Mouse (Mus musculus): ENCODE measurements at regions not wholly inside any gene's neighbourhood (a gene's known extent, or its start where the extent isn't known, plus 50 kb on each side); places are given as distances from the start of the nearest gene placed in this dataset.

- DNase-seq (ENCODE audit: low spot score): peak; percentile 5
Measured at GRCm38 (mm10) chr13:48316747-48317146, 55.7 kb downstream of the Id4 start.

- no peak for DNase-seq (ENCODE audit: low spot score)
Measured at GRCm38 (mm10) chr13:48317457-48317856, 56.4 kb downstream of the Id4 start.

GRCm38 (mm10) chr13:48319001-48319400 lies 58.0 kb downstream of the Id4 start:
- no peak for DNase-seq (ENCODE audit: low spot score)

- DNase-seq (ENCODE audit: low spot score): no peak
Measured at GRCm38 (mm10) chr13:48324290-48324718, 63.3 kb downstream of the Id4 start.

- DNase-seq (ENCODE audit: low spot score): no peak
Measured at GRCm38 (mm10) chr13:48330619-48331018, 69.6 kb downstream of the Id4 start.

GRCm38 (mm10) chr13:48336135-48336534 lies 75.1 kb downstream of the Id4 start:
- DNase-seq (ENCODE audit: low spot score): no peak

- no peak for DNase-seq (ENCODE audit: low spot score)
Measured at GRCm38 (mm10) chr13:48336602-48337001, 75.6 kb downstream of the Id4 start.

GRCm38 (mm10) chr13:48338561-48338960 lies 77.5 kb downstream of the Id4 start:
- DNase-seq (ENCODE audit: low spot score): no peak

GRCm38 (mm10) chr13:48350124-48350523 lies 89.1 kb downstream of the Id4 start:
- no peak for DNase-seq (ENCODE audit: low spot score)

- no peak for DNase-seq (ENCODE audit: low spot score)
Measured at GRCm38 (mm10) chr13:48350955-48351354, 89.9 kb downstream of the Id4 start.

GRCm38 (mm10) chr13:48357118-48357517 lies 96.1 kb downstream of the Id4 start:
- no peak for DNase-seq (ENCODE audit: low spot score)

- no peak for DNase-seq (ENCODE audit: low spot score)
Measured at GRCm38 (mm10) chr13:48357640-48358039, 96.6 kb downstream of the Id4 start.

- DNase-seq (ENCODE audit: low spot score): no peak
Measured at GRCm38 (mm10) chr13:48371060-48371459, 110.0 kb downstream of the Id4 start.

- no peak for DNase-seq (ENCODE audit: low spot score)
Measured at GRCm38 (mm10) chr13:48376405-48376804, 115.4 kb downstream of the Id4 start.

GRCm38 (mm10) chr13:48383580-48384445 lies 122.8 kb downstream of the Id4 start:
- DNase-seq (ENCODE audit: low spot score): no peak

GRCm38 (mm10) chr13:48384901-48385300 lies 123.9 kb downstream of the Id4 start:
- DNase-seq (ENCODE audit: low spot score): no peak

GRCm38 (mm10) chr13:48391126-48391525 lies 122.1 kb downstream of the Zfp169 start:
- no peak for DNase-seq (ENCODE audit: low spot score)

GRCm38 (mm10) chr13:48397761-48398160 lies 115.5 kb downstream of the Zfp169 start:
- DNase-seq (ENCODE audit: low spot score): no peak

GRCm38 (mm10) chr13:48398617-48399016 lies 114.6 kb downstream of the Zfp169 start:
- no peak for DNase-seq (ENCODE audit: low spot score)

- no peak for DNase-seq (ENCODE audit: low spot score)
Measured at GRCm38 (mm10) chr13:48402316-48402715, 110.9 kb downstream of the Zfp169 start.

GRCm38 (mm10) chr13:48422438-48423329 lies 90.6 kb downstream of the Zfp169 start:
- no peak for DNase-seq (ENCODE audit: low spot score)

GRCm38 (mm10) chr13:48426816-48427215 lies 86.4 kb downstream of the Zfp169 start:
- no peak for DNase-seq (ENCODE audit: low spot score)
